Mouse (Mus musculus): ENCODE results near the gene Bean1.

Bean1 gene

GRCm38 (mm10) chr8:104171050-104171620, 893 bp downstream of the Bean1 start:
- DNase-seq (ENCODE audit: low spot score), result no peak

GRCm38 (mm10) chr8:104172420-104172819, 2.2 kb downstream of the Bean1 start:
- DNase-seq (ENCODE audit: low spot score), result no peak

- no peak for DNase-seq (ENCODE audit: low spot score)
Measured at GRCm38 (mm10) chr8:104175848-104176527, 5.7 kb downstream of the Bean1 start.

GRCm38 (mm10) chr8:104177054-104177453, 6.8 kb downstream of the Bean1 start:
- DNase-seq (ENCODE audit: low spot score), result no peak

- no peak for DNase-seq (ENCODE audit: low spot score)
Measured at GRCm38 (mm10) chr8:104184905-104185304, 14.7 kb downstream of the Bean1 start.

GRCm38 (mm10) chr8:104186827-104187226, 16.6 kb downstream of the Bean1 start:
- DNase-seq (ENCODE audit: low spot score), result no peak

GRCm38 (mm10) chr8:104187622-104188021, 17.4 kb downstream of the Bean1 start:
- DNase-seq (ENCODE audit: low spot score), result no peak

GRCm38 (mm10) chr8:104188459-104188858, 18.2 kb downstream of the Bean1 start:
- DNase-seq (ENCODE audit: low spot score), result no peak

GRCm38 (mm10) chr8:104190777-104191468, 20.7 kb downstream of the Bean1 start:
- DNase-seq (ENCODE audit: low spot score), result no peak

- DNase-seq (ENCODE audit: low spot score), result no peak
Measured at GRCm38 (mm10) chr8:104191496-104191895, 21.3 kb downstream of the Bean1 start.

- DNase-seq (ENCODE audit: low spot score), result no peak
Measured at GRCm38 (mm10) chr8:104199802-104200201, 29.6 kb downstream of the Bean1 start.

- DNase-seq (ENCODE audit: low spot score), result no peak
Measured at GRCm38 (mm10) chr8:104201622-104202021, 31.4 kb downstream of the Bean1 start.

GRCm38 (mm10) chr8:104202320-104202719, 32.1 kb downstream of the Bean1 start:
- no peak for DNase-seq (ENCODE audit: low spot score)

GRCm38 (mm10) chr8:104205292-104205691, 35.0 kb downstream of the Bean1 start:
- no peak for DNase-seq (ENCODE audit: low spot score)

- DNase-seq (ENCODE audit: low spot score), result no peak
Measured at GRCm38 (mm10) chr8:104217601-104218000, 47.4 kb downstream of the Bean1 start.

GRCm38 (mm10) chr8:104219079-104219478, 48.8 kb downstream of the Bean1 start:
- peak; percentile 63 for DNase-seq (ENCODE audit: low spot score)

- DNase-seq (ENCODE audit: low spot score), result peak; percentile 75
Measured at GRCm38 (mm10) chr8:104219806-104220205, 49.6 kb downstream of the Bean1 start.

GRCm38 (mm10) chr8:104227048-104227447, 56.8 kb downstream of the Bean1 start:
- no peak for DNase-seq (ENCODE audit: low spot score)

- DNase-seq (ENCODE audit: low spot score), result no peak
Measured at GRCm38 (mm10) chr8:104230377-104230776, 60.1 kb downstream of the Bean1 start.

GRCm38 (mm10) chr8:104232039-104232438, 61.8 kb downstream of the Bean1 start:
- peak; percentile 1 for DNase-seq (ENCODE audit: low spot score)

- DNase-seq (ENCODE audit: low spot score), result peak; percentile 1
Measured at GRCm38 (mm10) chr8:104232919-104233318, 62.7 kb downstream of the Bean1 start.

- DNase-seq (ENCODE audit: low spot score), result peak; percentile 21
Measured at GRCm38 (mm10) chr8:104234573-104234972, 64.3 kb downstream of the Bean1 start.

GRCm38 (mm10) chr8:104239418-104239861, 69.2 kb downstream of the Bean1 start:
- no peak for DNase-seq (ENCODE audit: low spot score)

All from ovary, postnatal 36 days (tissue).